Mouse (Mus musculus): ENCODE measurements around the gene Ttll1.
A peak's percentile ranks its signal among the peaks of the same experiment; 100 is the strongest.
"Not testable (repeated sequence)": the region's sequence is repeated elsewhere in the genome, so short reads cannot be mapped to it uniquely, and the experiment has no call there.

Gene Ttll1

DNA sequence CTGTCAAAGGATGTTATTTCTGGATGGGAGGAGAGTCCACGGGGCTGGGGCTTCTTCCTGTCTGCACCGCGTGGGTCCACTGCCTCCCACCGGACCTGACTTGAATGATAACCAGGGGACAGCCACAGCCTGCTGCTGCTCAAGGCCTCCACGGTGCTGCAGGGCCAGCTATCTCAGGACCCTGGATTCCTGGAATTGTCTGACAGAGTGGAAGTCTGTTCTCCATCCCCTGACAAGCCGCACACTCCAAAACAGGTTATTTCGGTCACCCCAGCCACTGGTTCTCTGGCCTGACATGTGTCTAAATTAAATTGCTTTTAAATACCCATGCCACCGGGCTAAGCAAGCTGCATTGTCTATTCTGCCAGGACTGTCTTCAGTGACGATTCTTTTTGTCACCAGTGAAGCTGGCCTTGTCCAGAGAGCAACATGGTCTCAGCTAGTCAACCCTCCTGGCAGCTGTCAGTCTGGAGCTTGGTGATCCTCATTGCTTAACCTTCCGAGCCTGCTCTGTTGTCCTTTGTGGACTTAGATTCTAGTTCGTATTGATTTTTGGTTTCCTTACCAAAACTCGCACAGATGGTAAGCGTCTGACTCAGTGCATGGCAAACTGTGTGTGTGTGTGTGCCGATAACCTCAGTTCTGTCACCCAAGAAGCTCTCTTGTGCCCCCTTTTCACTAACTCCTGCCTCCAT, 13.1 kb upstream of the Ttll1 start:
- no peak for DNase-seq (ENCODE audit: low spot score)

DNA sequence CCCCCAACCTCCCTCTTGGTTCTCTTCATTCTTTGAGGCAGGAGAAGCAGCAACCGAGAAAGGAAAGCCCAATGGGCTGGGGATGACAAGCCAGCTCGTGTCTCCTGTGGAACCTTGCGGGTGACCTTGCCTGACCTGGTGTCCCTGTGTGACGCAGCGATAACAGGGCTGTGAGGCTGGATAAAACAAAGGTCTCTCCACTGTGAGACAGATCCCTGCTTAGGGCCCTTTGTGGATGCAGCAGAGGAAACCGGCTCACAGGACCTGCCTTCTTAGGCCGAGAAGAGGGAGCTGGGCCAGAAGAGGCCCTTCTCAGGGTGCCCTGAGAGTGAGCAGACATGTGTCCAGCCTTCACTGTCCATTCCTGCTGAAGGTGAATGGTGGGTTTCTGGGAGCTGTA, 12.5 kb upstream of the Ttll1 start:
- no peak for DNase-seq (ENCODE audit: low spot score)

DNA sequence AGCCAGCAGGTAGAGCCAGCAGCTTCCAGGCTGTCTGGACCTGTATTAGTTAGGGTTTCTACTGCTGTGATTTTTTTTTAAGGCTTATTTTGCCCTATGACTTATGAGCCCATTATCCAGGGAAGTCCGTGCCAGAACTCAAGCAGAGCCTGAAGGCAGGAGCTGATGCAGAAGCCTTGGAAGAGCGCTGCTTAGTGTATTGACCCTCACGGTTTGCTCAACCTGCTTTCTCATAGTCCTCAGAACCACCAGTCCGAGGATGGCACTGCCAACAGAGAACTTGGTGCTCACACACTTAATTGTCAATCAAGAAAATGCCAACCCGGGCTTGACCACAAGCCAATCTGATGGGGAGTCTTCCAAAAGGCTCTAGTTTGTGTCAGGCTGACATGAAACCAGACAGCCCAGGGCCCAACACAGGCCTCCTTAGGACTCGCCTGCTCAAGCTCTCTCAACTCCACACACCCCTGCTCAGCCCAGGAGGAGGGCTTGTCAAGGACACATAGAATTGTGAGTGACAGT, 10.2 kb upstream of the Ttll1 start:
- no peak for DNase-seq (ENCODE audit: low spot score)

DNA sequence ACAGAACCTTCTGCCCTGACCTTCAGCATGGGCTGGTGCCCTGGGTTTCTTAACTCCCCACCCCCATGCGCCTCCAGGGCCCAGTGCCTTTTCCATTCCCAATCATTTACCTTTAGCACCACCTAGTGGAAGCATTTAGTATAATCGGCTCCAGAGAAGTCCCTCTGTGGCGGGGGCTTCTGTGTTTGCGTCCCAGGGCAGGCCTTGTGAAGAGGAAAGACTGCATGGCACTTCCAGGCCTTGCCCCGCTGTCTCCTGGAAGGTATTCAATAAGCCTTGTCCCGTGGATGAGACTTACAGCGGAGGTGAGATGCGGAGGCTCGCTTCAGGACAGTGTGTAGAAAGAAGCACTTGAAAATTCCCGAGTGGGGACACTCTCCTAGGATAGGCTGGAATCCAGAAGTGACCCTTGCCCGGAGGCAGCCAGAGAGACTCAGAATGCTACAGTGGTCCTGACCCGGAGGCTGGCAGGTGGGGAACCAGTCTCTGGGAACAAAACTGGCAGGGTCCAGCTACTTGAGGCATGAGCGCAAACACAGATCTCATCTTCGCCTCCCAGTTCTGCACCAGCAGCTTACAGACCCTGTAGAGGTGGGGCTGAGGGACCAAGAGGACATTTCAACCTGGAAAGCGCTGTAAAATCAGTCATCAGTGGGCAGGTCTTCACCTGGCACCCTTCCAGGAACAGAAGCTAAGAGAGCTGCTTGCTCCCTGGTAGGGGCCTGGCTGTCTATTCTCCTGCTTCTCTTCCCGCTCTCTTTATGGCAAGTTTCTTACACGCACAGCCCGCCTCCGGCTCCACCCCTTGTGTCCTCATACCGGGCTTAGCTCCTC, 7.7 kb upstream of the Ttll1 start:
- peak; percentile 53 for DNase-seq (ENCODE audit: low spot score)

DNA sequence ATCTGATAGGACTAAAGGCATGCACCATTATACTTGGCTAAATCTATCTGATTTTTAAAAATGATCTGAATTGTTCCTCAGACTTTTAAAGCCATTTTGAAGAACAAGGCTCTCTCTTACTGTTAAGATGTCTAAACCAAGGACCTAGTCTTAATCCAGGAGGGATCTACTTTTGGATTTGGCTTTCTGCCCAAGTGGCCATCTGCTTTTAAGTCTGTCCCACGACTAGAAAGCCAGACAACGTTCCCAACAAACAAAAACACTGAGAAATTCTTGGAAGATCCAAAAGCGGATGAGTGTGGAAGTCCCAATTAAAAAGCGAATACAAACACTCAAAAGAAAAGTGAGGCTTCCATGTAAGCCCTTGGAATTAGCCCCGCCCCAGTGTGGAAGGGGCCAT, 4.3 kb upstream of the Ttll1 start:
- DNase-seq (ENCODE audit: low spot score): no peak

DNA sequence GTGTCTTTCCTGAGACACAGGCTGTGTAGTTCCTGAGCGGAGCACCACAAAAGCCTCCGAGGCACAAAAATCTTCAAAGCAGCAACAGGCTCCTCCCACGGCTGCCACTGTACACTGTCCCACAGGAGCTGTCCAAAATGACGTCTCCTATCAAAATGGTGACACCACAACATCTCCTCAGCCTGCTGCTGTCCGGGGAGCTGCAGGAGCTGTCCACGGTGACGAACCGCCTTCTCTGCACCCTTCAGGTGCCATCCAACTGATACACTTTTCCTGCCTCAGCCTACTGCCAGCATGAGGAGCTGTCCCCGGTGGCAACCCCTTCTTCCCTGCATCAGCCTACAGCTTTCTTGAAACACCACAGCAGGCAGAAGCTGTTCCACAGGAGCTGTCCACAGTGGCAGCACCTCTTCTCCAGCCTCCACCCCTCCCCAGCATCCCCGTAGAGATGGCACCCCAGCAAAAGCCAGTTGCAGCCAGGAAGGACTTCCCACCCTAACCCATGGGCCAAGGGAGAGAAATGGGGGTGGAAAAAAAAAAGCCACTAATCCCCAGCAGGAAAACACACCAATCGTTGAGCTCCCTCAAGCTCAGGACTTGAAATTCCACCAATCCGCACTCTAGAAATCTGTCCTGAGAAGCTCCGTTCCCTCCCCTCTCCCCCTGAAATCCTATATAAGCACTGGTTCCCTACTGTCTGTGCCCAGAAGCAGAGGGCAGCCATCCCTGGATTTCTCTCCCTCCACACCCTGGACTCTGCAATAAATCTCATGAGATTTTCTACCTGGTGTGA, 2.0 kb upstream of the Ttll1 start:
- DNase-seq (ENCODE audit: low spot score): peak; percentile 20

DNA sequence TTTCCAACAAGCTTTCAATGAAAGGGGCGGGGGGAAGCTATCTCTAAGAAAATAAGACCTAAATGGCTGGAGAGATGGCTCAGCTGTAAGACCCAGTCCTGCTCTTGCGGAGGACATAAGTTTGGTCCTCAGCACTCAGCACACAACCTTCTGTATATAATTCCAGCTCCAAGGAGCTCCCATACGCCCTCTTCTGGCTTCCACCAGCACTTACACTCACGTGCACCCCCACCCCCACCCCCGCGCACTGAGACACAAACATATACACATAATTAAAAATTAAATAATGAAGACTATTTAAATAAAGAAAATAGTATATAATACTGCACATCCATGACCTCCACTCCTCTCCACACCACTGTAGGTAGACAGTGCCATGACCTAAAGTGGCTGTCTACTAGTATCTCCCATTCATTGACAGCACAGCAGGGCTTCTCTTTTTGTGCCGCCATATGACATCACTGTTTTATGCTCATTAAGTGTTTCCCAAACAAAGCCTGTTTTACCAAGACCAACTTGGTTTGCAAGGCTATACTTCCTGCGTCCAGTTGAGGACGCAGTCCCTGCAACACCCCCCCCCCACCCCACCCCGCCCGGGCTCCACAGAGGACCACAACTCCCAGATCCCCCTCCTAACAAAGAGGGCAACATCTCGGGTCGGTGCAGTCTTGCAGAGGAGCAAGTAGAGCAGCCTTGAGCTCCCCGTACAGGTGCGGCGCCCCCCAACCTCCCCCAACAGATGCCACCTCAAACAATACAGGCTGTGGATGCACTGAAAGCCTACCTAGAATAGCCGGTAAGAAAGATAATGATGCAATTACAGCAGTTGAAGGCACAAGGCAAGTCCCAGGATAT, 516 bp downstream of the Ttll1 start:
- no peak for DNase-seq (ENCODE audit: low spot score)

DNA sequence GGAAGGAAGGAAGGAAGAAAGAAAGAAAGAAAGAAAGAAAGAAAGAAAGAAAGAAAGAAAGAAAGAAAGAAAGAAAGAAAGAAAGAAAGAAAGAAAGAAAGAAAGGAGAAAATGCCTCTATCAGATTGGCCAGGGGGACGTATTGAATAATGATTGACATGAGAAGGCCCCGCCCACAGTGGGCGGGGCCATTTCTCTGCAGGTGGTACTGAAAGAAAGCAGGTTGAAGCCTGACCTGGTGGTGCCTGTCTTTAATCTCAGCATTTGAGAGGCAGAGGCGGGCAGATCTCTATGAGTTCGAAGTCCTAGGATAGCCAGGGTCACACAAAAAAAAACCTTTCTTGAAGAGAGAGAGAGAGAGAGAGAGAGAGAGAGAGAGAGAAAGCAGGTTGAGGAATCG, 9.2 kb downstream of the Ttll1 start:
- DNase-seq (ENCODE audit: low spot score): not testable (repeated sequence)

DNA sequence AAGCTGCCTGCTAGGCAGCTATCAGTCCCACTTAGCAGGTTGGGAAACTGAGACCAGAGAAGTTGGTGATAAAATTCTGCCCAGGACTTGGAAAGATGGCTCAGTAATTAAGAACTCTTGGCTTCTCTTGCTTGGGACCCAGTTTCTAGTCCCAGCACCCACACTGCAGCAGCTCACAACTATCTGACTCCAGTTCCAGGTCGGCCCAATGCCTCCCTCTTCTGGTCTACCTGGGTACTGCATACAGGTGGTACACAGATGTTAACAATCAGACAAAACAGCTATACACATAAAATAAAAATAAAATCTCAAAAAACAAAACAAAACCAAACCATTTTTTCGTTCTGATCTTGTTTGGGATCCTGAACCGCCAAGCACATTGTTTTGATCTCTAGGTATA, 10.3 kb downstream of the Ttll1 start:
- DNase-seq (ENCODE audit: low spot score): peak; percentile 33

DNA sequence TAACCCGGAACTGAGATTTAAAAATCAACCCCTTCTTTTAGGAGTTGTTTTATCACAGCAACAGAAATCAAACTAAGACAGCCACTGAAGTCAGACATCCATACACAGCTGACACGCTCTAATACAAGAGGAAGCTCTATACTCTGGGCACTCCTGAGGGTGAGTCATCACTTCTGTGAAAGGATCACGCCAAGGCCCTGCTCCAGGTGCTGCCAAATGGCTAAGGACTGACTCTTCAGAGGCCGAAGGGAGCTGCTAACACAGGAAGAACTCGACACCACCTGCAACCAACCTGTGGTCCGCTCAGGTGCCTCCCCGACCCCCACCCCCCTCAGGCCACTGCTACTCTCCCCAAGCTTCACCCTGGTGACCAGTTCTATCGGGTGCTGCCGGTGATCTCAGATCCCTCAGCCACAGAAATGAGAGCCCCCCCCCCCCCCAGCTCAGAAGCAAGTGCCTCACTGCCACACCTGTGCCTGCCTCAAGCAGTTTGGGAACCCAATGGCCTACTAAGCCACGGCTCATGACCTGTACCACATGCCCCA, 11.4 kb downstream of the Ttll1 start:
- no peak for DNase-seq (ENCODE audit: low spot score)

DNA sequence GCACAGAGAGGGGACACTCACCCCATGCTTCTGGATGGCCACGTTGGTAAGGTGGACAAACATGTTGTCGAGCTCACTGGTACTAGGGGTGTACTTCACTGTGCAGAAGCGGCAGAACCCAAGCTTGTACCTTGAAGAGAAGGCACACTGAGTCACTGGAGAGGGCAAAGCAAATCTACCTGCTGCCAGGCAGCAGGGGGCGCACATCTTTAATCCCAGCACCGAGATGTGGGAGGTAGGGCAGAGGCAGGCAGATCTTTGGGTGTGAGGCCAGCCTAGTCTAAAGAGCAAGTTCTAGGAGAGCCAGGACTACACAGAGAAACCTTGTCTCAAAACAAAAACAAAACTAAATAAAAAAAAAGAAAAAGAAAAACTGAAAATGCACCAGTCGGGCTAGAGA, 13.4 kb downstream of the Ttll1 start:
- no peak for DNase-seq (ENCODE audit: low spot score)

DNA sequence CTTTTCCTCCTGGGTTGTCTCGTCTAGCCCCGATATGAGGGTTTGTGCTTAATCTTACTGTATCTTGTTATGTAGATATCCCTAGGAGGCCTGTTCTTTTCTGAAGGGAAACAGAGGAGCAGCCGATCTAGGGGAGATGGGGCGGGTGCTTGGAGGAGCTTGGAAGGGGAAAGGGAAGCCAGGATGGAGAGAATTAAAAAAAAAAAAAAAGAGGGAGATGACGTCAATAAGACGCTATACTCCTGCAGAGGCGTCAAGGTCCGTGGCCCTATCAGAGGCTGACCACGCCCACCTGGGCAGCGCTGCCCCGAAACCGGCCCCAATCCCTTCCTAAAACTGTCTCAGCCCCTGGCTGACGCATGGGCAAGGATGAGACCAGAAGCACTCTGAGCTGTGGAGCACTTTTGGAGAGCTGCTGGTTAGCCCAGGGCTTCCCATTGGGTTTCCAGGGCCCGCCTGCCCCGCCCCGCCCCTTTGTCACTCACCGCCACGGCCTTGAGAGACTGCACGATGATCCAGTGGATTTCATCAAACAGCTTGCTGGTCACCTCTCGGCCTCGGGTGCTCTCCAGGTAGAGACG, 14.8 kb downstream of the Ttll1 start:
- peak; percentile 48 for DNase-seq (ENCODE audit: low spot score)

DNA sequence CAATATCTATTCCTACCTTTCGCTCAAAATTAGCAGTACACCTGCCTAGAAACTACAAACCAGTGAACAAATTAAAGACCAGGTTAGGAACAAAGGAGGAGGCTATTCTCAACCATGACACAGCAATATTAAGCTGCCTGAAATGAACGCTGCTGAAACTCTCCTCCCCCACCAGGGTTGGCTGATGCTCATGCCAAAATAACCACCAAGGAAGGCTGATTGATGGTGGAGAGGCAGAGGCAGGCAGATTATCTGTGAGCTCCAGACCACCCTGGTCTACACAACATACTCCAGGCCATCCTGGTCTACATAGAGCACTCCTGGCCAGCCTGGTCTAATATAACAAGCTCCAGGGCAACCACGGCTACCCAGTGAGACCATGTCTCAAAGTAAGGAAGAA, 15.5 kb downstream of the Ttll1 start:
- DNase-seq (ENCODE audit: low spot score): no peak

DNA sequence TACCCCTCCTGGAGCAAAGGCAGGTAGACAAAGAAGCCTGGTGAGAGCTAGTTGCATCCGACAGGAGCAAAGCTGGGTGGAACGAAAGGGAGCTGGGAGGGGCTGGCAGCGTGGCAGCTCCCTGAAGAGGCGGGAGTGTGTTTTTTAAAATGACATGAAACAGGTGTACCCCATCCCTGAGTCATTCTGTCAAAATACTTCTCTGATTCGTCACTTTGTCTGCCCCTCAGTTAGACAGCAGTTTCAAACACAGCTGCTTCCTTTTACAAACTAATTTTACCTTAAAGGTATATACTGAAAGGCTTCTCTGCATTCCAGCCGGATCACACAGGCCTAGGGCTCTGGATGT, 16.1 kb downstream of the Ttll1 start:
- no peak for DNase-seq (ENCODE audit: low spot score)

DNA sequence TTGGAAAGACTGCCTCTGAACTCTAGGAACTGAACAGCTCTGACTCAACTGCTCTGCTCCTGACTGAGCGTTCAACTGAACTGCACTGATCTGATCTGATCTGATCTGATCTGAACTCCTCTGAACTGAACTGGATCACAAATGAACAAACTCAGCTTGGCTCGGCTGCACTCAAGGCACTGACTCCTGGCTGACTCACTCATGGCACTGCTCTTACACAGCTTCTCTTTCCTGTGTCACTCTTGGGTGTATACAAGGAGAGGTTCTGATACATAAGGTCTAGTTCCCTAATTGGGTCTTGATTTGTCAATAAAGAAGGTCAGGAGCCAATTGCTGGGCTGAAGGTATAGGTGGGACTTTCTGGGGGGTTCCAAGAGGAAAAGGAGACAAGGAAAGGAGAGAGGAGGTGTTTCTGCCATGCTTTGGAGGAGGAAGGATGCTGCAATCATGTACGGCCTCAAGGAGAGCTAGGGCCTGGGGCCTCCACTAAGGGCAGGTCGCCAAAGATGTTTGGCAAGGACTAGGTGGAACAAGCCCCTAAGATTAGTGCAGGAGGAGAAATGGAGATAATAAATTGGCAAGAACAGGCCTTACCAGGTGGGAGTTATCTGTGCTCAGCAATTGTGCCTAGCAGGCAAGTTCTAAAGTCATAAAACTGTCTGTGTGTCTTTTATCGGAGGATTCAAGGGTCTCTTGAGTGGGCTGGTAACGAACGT, 16.7 kb downstream of the Ttll1 start:
- no peak for DNase-seq (ENCODE audit: low spot score)

DNA sequence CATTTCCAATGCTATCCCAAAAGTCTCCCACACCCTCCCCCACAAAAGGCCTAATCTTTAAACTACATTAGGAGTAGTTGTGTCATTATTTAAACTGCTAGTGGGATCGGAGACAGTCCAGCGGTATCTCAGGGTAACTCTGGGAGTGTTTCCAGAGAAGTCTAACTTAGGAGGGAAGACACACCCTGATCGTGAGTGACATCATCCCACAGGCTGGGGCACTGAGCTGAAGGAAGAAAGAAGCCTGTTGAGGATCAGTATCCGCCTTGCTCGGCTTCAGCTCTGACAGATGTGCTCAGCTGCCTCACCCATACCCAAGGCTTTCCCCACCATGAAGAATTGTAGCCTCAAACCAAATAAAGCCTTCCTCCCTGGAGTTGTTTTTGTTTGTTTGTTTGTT, 18.8 kb downstream of the Ttll1 start:
- DNase-seq (ENCODE audit: low spot score): no peak

DNA sequence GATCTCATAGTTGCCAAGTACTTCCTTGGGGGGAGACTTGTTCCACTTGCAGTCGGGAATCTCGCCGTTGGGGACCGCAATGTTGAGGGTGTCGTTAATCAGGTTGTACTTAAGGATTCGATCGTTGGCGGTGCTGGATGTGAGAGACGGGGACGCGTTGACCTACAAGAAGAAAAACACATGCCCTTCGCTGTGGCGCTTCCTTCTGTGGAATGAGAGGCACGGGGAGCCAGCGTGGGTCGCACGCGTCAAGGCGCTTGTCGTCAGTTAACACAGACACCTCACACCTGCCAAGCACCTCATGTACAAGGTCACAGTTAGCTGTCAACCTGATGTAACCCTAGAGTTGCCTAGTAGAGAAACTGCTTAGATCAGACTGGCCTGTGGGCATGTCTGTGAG, 21.2 kb downstream of the Ttll1 start:
- DNase-seq (ENCODE audit: low spot score): no peak

DNA sequence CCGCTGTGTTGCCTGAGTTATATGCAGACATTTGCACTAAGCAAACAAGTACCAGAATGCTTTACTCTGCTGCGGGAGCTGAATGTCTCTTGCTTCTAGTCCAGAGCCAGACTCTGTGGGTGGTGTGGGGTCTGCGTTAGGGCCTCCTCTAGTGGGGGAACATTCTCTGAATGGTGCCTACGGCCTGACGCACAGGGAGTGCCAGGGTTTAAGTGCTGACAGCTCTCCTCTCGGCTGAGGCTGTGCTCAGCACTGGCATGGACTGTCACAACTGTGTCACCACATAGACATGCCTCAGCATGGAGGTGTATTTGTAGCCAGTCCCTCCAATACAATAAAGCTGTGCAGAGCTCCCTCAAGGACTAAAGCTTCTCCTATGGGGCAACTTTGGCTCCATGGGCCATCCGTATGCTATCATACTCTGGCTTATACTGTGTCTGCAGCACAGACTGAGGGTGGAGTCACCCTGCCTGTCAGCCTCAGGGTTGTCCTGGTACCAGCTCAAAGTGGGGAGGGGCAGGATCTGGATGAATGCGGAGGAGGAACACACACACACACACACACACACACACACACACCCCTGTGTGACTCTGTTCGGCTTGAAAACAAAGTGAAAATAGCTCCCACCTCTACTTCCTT, 23.1 kb downstream of the Ttll1 start:
- no peak for DNase-seq (ENCODE audit: low spot score)

DNA sequence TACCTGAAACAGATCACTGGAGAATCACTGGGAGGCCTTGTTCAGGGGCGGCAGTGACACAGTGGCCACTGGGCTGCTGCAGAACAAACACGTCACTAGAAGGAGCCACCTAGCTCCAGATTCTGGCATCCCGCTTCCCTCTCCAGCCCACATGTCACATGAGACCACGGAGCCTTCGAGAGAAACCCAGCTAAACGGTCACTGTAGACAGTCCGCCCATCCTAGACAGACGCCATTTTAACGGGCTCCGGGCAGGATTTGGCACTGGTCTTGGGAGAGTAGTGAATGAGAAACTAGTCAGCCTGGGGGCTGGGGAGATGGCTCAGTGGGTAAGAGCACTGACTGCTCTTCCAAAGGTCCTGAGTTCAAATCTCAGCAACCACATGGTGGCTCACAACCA, 26.4 kb downstream of the Ttll1 start:
- DNase-seq (ENCODE audit: low spot score): no peak

DNA sequence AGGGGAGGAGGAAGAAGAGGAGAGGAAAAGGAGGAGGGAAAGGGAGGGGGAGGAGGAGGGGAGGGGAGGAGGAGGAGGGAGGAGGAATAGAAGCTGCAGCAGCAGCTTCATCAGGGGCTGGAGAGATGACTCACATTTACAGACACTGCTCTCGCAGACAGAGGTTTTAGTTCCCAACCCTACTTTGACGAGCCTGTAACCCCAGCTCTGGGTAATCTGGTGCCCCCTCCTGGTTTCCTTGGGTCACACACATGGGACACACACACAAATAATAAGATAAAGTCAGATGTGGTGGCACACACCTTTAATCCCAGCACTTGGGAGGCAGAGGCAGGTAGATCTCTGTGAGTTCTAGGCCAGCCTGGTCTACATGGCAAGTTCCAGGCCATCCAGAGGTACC, 27.2 kb downstream of the Ttll1 start:
- DNase-seq (ENCODE audit: low spot score): no peak

Measured in testis, postnatal 14 days (tissue).